Mouse (Mus musculus) myocyte (in vitro differentiated cells): ENCODE data around the gene Prr36. TPM values are rescaled to one million over a fixed set of nuclear protein-coding genes. Genes with fewer than 3 reads are reported as not detected.

Experiments
- H3K27me3 ChIP-seq: one replicate; pipeline ENCODE4 v1.6.1; 2011; ENCODE audit not compliant: control insufficient read depth, insufficient read depth, insufficient read length
- H3K36me3 ChIP-seq: one replicate; pipeline ENCODE4 v1.6.1; 2011; ENCODE audit not compliant: control insufficient read depth, insufficient read depth
- H3K4me2 ChIP-seq: one replicate; pipeline ENCODE4 v1.6.1; 2011; ENCODE audit warnings: low read depth, control low read depth
- H3K4me3 ChIP-seq: one replicate; pipeline ENCODE4 v1.5.1; 2011; ENCODE audit warnings: mild to moderate bottlenecking, control low read depth, moderate library complexity
- H3K79me2 ChIP-seq: one replicate; pipeline ENCODE4 v1.6.1; 2011; ENCODE audit not compliant: control insufficient read depth, insufficient read depth
- H3ac ChIP-seq: one replicate; pipeline ENCODE4 v1.6.1; 2011; ENCODE audit not compliant: control insufficient read depth, insufficient read length
- CEBPB ChIP-seq: IDR thresholded peaks from 2 replicates; pipeline ENCODE4 v1.6.1; 2011; ENCODE audit warnings: mild to moderate bottlenecking, moderate library complexity; ENCODE audit not compliant: poor library complexity, insufficient read depth, severe bottlenecking
- E2F4 ChIP-seq: IDR thresholded peaks from one replicate; pipeline ENCODE4 v1.6.1; 2011; ENCODE audit warnings: mild to moderate bottlenecking, control low read depth, moderate library complexity; ENCODE audit not compliant: insufficient read depth
- MAX ChIP-seq: IDR thresholded peaks from one replicate; pipeline ENCODE4 v1.6.1; 2011; ENCODE audit warnings: low read depth, mild to moderate bottlenecking, control low read depth
- MYOG ChIP-seq, 3 experiments: IDR thresholded peaks; one replicate each; pipeline ENCODE4 v1.6.1; 2011; ENCODE audit warnings: control low read depth in 2 of 3, low read depth in 2 of 3, mild to moderate bottlenecking in 2 of 3; ENCODE audit not compliant: insufficient read length in 2 of 3, control insufficient read depth in 1 of 3, insufficient read depth in 1 of 3
- POLR2A ChIP-seq: IDR thresholded peaks from one replicate; pipeline ENCODE4 v1.6.1; 2011; ENCODE audit warnings: low read depth, mild to moderate bottlenecking, control low read depth, moderate library complexity; ENCODE audit not compliant: insufficient read length
- POLR2AphosphoS2 ChIP-seq: IDR thresholded peaks from one replicate; pipeline ENCODE4 v1.6.1; 2011; ENCODE audit warnings: low read depth, control low read depth; ENCODE audit not compliant: insufficient read length
- REST ChIP-seq: IDR thresholded peaks from one replicate; pipeline ENCODE4 v1.6.1; 2011; ENCODE audit warnings: mild to moderate bottlenecking, control low read depth, moderate library complexity; ENCODE audit not compliant: insufficient read depth, insufficient read length
- SRF ChIP-seq: IDR thresholded peaks from one replicate; pipeline ENCODE4 v1.6.1; 2011; ENCODE audit warnings: low read depth; ENCODE audit not compliant: control insufficient read depth, insufficient read length
- TCF12 ChIP-seq: IDR thresholded peaks from one replicate; pipeline ENCODE4 v1.6.1; 2011; ENCODE audit warnings: mild to moderate bottlenecking, control low read depth; ENCODE audit not compliant: poor library complexity, insufficient read depth, severe bottlenecking
- TCF3 ChIP-seq: IDR thresholded peaks from one replicate; pipeline ENCODE4 v1.6.1; 2011; ENCODE audit warnings: low read depth, control low read depth; ENCODE audit not compliant: insufficient read length
- USF1 ChIP-seq: IDR thresholded peaks from one replicate; pipeline ENCODE4 v1.6.1; 2011; ENCODE audit warnings: low read depth, mild to moderate bottlenecking, control low read depth, moderate library complexity
- polyA plus RNA-seq: library from polyadenylated mRNA; unstranded; fragments of >200 nt; fragmentation: generic; extraction: Trizol; gene quantifications from one replicate; pipeline ENCODE4 v1.2.1, GENCODE M21; 2012; ENCODE audit warnings: missing spikeins

The Prr36 gene
- polyA plus RNA-seq, 1 experiment = 0.19 TPM

DNA sequence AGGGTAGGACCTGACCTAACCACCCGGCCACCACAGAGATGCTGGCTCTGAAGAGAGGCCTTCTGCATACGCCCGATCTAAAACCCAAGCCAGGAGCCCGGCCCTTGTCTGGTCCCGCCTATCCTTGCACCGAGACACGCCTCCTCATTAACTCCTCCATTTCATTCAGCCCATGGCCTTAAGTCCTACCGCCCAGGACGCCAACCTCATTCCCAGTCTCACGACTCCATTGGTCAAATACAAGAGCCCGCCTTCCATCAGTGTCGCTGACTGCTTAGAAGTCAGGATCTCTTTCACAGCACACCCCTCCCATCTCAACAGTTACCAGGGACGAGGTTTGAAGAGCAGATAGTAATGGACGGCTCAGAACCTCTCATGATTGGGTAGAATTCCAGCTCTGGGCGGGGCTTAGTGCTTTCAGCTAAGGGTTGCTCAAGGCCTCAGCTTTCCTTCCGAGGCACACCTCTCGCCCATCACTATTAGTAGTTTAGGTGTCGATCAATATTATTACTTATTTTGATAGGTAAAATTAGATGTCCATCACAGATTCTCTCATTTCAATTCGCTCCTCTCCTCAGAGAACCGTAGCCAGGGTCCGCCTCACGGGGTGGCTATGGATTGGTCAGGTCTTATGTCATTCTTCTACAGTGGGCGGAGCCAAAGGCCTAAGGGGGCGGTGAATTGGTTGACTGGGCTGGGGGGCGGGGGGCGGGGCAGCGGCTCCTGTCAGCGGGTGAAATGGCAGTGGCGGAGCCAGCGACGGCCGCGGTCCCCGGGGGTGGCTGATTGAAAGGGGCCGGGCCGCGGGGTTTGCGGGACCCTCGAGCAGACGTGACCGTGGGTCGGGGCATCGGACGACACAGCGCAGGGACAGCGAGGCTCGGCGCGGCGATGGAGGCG lies 51.2 kb downstream of the Prr36 start, which contains the start of gene Evi5l:
Evi5l (plus strand) TSS at position 716 of the 900 bp plus-strand sequence.
- peak; percentile 57 for TF ChIP-seq POLR2AphosphoS2
- peak; percentile 52; the same call in 1 of the 2 replicates for TF ChIP-seq CEBPB
- TF ChIP-seq SRF = no peak
- no peak for TF ChIP-seq TCF12
- TF ChIP-seq USF1 = no peak
- peak; percentile 61 for TF ChIP-seq POLR2A
- no peak for TF ChIP-seq MYOG (IDR thresholded peaks at IDR 0.05; ENCODE audit: control insufficient read depth in 1 of 3, insufficient read depth in 1 of 3, insufficient read length in 2 of 3, low read depth in 2 of 3)
- no peak for TF ChIP-seq REST
- Histone ChIP-seq H3K36me3 (no peaks in the 10 kb centered on the region), H3K27me3 (no peaks in the 10 kb centered on the region), H3K4me2 (peak within 1 kb of the TSS; percentile 85), H3ac (peak within 1 kb of the TSS; percentile 33), H3K4me3 (peak within 1 kb of the TSS; percentile 39), H3K79me2 (no peaks in the 10 kb centered on the region)

DNA sequence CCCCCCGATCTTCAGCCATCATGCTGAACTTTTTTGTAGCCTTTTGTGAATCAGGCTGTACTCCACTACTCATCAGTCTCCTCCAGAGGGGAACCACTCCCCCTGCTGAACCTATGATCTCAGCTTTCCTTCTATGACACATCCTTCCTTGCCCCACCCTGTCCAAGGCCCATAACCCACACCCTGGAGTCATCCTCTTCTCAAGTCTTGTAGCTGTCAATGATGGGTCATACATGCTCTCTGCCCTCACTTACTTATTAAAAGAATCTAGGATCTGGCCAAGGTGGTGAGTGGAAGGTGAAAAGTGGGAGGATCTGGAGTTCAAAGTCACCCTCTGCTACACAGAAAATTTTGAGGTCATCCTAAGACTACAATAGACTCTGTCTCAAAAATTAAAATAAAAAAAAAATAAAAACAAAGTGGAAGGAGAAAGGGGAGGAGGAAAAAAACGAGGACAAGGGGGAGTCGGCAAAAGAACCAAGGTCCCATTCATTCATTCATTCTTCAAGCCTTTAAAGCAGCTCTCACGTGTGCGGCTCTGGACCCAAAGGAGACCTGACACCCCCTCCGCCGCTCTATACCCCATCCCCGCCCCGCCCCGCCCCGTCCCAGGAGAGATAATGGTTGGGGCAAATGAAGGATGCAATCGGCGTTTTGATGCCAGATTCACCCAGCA lies 51.9 kb downstream of the Prr36 start:
- TF ChIP-seq TCF12 (no peak), CEBPB (no peak)
- H3ac ChIP-seq = peak overlapping the region; percentile 33
- H3K4me3 ChIP-seq = peak overlapping the region; percentile 39
- H3K36me3 ChIP-seq = no peaks in the 10 kb centered on the region
- no peaks in the 10 kb centered on the region for H3K79me2 ChIP-seq
- no peaks in the 10 kb centered on the region for H3K27me3 ChIP-seq
- H3K4me2 ChIP-seq = peak overlapping the region; percentile 85

DNA sequence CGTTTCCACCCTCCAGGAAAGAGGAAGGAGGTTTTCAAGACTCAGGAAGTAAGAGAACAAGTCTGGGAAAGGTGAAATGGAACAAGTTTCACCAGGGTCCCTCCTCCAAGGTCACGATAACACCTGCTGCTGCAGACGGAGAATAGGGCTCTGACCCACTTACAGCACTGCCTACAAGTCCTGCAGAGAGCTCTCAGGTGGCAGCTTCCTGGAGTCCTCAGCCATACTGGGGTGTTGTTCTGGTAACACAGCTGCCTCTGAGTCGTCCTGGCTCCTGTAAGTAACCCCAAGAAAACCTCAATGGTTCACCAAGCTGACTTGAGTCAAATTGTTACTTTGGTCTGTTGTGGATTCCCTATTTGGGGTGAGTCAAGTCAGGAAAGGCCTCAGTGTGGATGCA lies 54.5 kb downstream of the Prr36 start:
- no peak overlapping the region for H3ac ChIP-seq
- no peaks in the 10 kb centered on the region for H3K36me3 ChIP-seq
- TF ChIP-seq TCF3 = no peak
- no peak for TF ChIP-seq USF1
- TF ChIP-seq TCF12 = no peak
- TF ChIP-seq CEBPB = no peak
- no peak for TF ChIP-seq MAX
- TF ChIP-seq E2F4 = no peak
- H3K27me3 ChIP-seq = no peaks in the 10 kb centered on the region
- no peak overlapping the region for H3K4me3 ChIP-seq
- no peaks in the 10 kb centered on the region for H3K79me2 ChIP-seq
- H3K4me2 ChIP-seq = no peak overlapping the region

Other genes with a start within 250 kb of the Prr36 start
- not detected for gene Cd209f, start 111.6 kb downstream of the Prr36 start, polyA plus RNA-seq
- gene Cd209g, start 83.4 kb downstream of the Prr36 start, polyA plus RNA-seq = not detected
- gene Evi5l, start 50.9 kb downstream of the Prr36 start, polyA plus RNA-seq = 18.0 TPM
- 2.4 TPM for gene Lrrc8e, start 9.4 kb upstream of the Prr36 start, polyA plus RNA-seq
- gene Map2k7, start 21.3 kb upstream of the Prr36 start, polyA plus RNA-seq = 35.0 TPM
- gene Gm49320, start 21.4 kb upstream of the Prr36 start, polyA plus RNA-seq = 0.36 TPM
- 1.4 TPM for gene Tgfbr3l, start 30.8 kb upstream of the Prr36 start, polyA plus RNA-seq
- gene Snapc2, start 35.6 kb upstream of the Prr36 start, polyA plus RNA-seq = 36.2 TPM
- gene Ctxn1, start 41.8 kb upstream of the Prr36 start, polyA plus RNA-seq = 32.6 TPM
- 45.6 TPM for gene Timm44, start 58.5 kb upstream of the Prr36 start, polyA plus RNA-seq
- 6.7 TPM for gene Ccl25, start 107.8 kb upstream of the Prr36 start, polyA plus RNA-seq
- gene Elavl1, start 108.0 kb upstream of the Prr36 start, polyA plus RNA-seq = 44.2 TPM